Mouse (Mus musculus): ENCODE results near the gene Mtx3. TPM values are rescaled to one million over a fixed set of nuclear protein-coding genes. Genes with fewer than 3 reads are reported as not detected.
"Not testable (repeated sequence)": the region's sequence is repeated elsewhere in the genome, so short reads cannot be mapped to it uniquely, and the experiment has no call there.

The Mtx3 gene
- total RNA-seq (2021), result 10 to 100 TPM; 30.2 to 34.4 TPM
- long read RNA-seq, experiment 1, partial matches to known transcripts, result 0 of 2 reads
- long read RNA-seq, experiment 1, other reads (novel, unspliced or antisense), result 2 of 2 reads
- long read RNA-seq, experiment 2, partial matches to known transcripts, result 5 of 5 reads
- long read RNA-seq, experiment 2, other reads (novel, unspliced or antisense), result 0 of 5 reads

DNA sequence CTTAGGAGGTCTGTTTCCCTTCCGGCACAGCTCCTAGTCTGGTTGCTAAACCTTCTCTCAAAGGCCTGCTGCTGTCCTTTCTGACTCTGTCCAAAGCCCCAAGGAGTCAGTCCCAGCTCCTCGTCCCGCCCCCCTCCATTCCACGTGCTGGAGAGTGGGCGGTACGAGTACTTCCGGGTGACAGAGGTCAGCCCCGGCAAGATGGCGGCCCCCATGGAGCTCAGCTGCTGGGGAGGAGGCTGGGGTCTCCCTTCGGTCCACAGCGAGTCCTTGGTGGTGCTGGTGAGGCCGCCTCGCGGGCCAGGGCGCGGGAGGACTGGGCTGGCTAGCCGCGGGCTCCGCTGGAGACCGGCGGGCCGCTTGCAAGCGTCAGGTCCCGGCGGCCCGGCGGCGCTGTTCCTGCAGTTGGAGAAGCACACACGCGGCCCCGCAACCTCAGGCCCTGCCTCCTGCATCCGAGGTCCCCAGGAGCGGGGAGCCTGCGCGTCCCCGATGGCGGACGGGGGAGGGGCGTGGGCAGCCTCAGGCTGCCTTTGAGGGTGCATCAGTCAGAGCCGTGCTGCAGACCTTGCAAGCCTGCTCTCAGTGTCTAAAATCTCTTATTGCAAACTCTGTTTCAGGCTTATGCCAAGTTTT lies at the start of gene Mtx3:
TSS of gene Mtx3 (plus strand) at position 175 of the 636 bp plus-strand sequence.
- peak within 1 kb of the TSS; percentile 92 for H3K27ac ChIP-seq
- peak; percentile 21; the same call in 1 of the 2 replicates for TF ChIP-seq CTCF (conservative IDR thresholded peaks at IDR 0.05)

GRCm38 (mm10) chr13:92798830-92799229 lies 45.7 kb upstream of the Mtx3 start:
- Histone ChIP-seq H3K4me3 (no peak overlapping the region), H3K27ac (no peak overlapping the region)
- DNase-seq (ENCODE audit: low spot score in 2 of 2), result no peak
- TF ChIP-seq CTCF (conservative IDR thresholded peaks at IDR 0.05), result no peak

More for the DNA sequence above, at the start of gene Mtx3:
- DNase-seq (ENCODE audit: low spot score in 2 of 2), result peak; percentile 77 to 83
- H3K4me3 ChIP-seq, result peak within 1 kb of the TSS; percentile 88

DNA sequence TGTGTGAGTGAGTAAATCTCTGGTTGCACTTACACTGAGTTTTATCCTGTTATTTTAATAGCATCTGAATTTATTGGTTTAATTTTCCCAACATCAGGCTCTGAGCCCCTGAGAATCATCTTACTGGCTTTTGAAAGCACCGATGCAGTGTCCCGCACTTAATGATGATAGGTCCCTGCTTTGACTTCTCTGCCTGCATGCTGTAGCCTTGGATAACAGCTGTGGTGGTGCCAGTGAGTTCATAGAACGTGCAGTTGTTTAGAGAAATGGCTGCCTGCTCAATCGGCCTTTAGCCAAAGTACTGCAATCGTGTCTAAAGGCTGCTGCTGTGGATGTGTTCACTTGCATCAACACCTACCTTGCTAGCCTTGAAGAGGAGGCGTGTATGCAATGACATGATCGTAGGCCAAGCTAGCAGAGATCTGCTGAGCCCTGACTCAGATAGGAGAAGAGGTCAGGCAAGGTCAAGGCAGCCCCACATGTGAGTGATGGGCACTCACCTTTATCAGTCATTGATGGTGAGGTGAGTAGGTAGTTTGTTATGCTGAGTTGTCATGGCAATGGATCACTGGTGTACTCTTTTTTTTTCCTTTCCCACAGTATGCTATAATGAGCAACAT lies 45.1 kb upstream of the Mtx3 start:
- no peak for DNase-seq (ENCODE audit: low spot score in 2 of 2)
- Histone ChIP-seq H3K27ac (no peak overlapping the region), H3K4me3 (no peak overlapping the region)
- no peak for TF ChIP-seq CTCF (conservative IDR thresholded peaks at IDR 0.05)

- DNase-seq (ENCODE audit: low spot score in 2 of 2), result no peak
- TF ChIP-seq CTCF (conservative IDR thresholded peaks at IDR 0.05), result no peak
- no peak overlapping the region for H3K27ac ChIP-seq
Observed at GRCm38 (mm10) chr13:92806785-92807184, 37.8 kb upstream of the Mtx3 start.

GRCm38 (mm10) chr13:92807849-92808248 lies 36.7 kb upstream of the Mtx3 start:
- no peak for TF ChIP-seq CTCF (conservative IDR thresholded peaks at IDR 0.05)
- no peak overlapping the region for H3K4me3 ChIP-seq
- no peak for DNase-seq (ENCODE audit: low spot score in 2 of 2)
- H3K27ac ChIP-seq, result no peak overlapping the region

More at GRCm38 (mm10) chr13:92806785-92807184, 37.8 kb upstream of the Mtx3 start:
- no peak overlapping the region for H3K4me3 ChIP-seq

DNA sequence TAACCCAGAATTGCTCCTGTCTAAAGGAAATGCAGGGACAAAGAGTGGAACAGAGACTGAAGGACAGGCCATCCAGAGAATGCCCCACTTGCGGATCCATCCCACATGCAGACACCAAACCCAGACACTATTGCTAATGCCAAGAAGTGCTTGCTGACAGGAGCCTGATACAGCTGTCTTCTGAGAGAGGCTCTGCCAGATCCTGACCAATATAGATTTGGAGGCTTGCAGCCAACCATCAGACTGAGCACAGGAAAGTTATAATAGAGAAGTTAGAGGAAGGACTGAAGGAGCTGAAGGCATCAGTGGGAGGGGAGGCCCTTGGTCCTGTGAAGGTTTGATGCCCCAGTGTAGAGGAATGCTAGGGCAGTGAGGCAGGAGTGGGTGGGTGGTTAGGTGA lies 34.0 kb upstream of the Mtx3 start:
- H3K27ac ChIP-seq; H3K4me3 ChIP-seq; DNase-seq (ENCODE audit: low spot score in 2 of 2): not testable (repeated sequence)

DNA sequence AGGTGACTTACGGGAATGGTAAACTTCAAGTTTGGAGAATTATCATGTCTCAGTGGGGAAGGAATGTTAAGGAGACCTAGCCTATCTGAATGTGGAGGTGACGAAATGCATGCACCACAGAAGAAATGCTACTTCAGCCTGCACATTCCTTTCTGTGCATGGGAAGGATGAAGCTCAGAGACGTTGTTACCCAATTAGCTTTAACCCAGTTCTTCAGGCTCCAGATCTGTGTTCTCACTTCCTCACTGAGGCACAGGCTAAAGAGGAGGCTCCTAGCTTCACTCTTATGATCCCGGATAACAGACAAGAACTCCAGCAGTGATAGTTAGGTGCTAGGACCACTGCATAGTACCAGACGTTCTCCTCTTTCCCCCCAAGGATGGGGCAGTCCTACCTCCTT lies 28.2 kb upstream of the Mtx3 start:
- H3K4me3 ChIP-seq, result no peak overlapping the region
- no peak for TF ChIP-seq CTCF (conservative IDR thresholded peaks at IDR 0.05)
- no peak overlapping the region for H3K27ac ChIP-seq
- DNase-seq (ENCODE audit: low spot score in 2 of 2), result no peak

- no peak overlapping the region for H3K27ac ChIP-seq
- TF ChIP-seq CTCF (conservative IDR thresholded peaks at IDR 0.05), result no peak
- DNase-seq (ENCODE audit: low spot score in 2 of 2), result no peak
- no peak overlapping the region for H3K4me3 ChIP-seq
Observed at GRCm38 (mm10) chr13:92817357-92817756, 27.2 kb upstream of the Mtx3 start.

DNA sequence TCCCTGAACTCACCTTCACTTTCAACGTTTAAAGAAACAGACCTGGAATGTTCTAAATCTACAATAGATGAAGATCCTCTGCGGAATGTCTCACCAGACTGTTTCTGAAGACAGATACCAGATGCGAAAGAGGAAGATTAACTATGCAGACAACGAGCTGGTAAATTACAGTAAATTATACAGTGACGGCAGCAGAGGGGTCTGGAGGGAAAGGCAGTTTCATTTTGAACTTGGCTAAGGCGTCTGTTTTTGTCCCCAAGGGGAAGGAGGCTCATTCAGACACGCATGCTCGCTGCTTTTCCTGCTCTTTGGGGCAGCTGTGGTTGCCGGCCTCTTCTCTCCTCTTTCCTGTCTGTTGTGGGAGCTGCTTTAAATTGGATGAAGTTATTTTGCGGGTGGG lies 15.7 kb upstream of the Mtx3 start:
- no peak overlapping the region for H3K4me3 ChIP-seq
- peak overlapping the region; percentile 46; the same call in 1 of the 2 replicates for H3K27ac ChIP-seq
- DNase-seq (ENCODE audit: low spot score in 2 of 2), result peak in 1 of 2 experiments; percentile 35
- TF ChIP-seq CTCF (conservative IDR thresholded peaks at IDR 0.05), result no peak

DNA sequence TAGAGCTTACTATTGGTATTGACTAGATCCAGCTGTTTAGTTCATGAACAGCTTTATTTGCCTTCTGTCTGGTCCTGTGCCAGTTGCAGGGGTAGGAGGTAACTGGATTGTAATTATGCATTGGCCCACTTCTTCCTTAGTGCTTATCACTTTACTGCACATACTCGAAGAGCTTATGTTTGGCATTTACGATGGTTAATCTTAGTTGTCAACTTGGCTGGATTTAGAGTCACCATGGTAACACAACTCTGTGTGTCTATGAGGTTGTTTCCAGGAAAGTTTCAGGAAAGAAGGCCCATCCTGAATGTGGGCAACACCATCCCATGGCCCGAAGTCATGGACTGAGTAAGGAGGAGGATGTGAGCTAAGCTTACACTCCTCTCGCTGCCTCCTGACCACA lies 11.4 kb upstream of the Mtx3 start:
- DNase-seq (ENCODE audit: low spot score in 2 of 2), result no peak
- Histone ChIP-seq H3K27ac (no peak overlapping the region), H3K4me3 (no peak overlapping the region)
- no peak for TF ChIP-seq CTCF (conservative IDR thresholded peaks at IDR 0.05)

DNA sequence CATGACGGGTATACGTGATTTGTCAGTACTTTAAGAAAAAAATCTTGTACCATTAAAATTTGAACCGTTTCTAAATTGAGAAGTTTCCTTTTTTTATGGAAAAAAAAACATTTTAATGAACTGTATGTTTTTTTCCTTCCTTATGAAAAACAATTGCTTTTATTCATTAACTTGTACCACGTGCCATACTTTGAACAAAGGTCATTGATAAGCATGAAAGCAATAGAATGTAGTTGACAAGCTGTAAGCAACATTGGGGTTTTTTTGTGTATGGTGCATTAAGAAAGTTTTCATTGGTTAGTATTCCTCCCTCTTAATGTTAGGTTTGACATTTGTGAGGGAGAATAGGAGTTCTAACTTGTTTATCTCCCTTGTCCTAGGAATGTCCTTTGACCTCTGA lies 1.9 kb downstream of the Mtx3 start:
- no peak for TF ChIP-seq CTCF (conservative IDR thresholded peaks at IDR 0.05)
- DNase-seq (ENCODE audit: low spot score in 2 of 2), result no peak
- Histone ChIP-seq H3K27ac (no peak overlapping the region), H3K4me3 (no peak overlapping the region)

DNA sequence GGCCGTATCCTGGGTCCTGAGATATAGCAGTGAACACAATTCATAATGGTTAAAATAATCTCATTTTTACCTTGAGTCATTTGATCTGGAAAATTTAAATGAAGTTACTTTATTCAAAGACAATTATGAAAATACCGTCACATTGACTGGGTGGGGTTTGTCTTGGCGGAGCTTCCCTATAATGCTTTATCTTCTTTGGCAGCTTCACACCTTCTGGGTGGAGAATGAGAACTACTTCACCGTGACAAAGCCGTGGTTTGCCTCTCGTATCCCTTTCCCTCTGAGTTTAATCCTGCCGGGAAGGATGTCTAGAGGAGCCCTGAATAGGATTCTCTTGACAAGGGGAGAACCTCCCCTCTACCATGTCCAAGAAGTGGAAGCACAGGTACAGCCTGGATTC lies 2.8 kb downstream of the Mtx3 start:
- TF ChIP-seq CTCF (conservative IDR thresholded peaks at IDR 0.05), result no peak
- DNase-seq (ENCODE audit: low spot score in 2 of 2), result no peak
- Histone ChIP-seq H3K27ac (no peak overlapping the region), H3K4me3 (no peak overlapping the region)

DNA sequence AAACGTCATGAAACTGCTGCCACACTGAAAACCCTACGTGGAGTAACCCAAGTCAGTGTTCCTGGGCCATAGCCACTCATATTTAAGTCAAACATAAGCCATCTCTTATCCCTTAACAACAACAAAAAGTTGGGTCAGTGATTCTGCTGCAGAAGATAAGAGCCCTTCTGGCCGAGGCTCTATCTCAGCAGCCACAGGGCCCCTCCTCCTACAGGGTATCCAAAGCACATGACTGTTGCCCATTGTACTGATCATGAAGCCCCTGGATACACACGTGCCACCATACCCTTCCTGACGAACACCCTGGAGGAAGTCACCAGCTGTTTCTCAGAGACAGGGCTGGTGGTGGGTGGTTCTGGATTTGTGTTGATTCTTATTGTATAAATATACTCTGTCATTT lies 3.4 kb downstream of the Mtx3 start:
- no peak for DNase-seq (ENCODE audit: low spot score in 2 of 2)
- Histone ChIP-seq H3K4me3 (no peak overlapping the region), H3K27ac (no peak overlapping the region)

GRCm38 (mm10) chr13:92855901-92856300 lies 11.3 kb downstream of the Mtx3 start:
- DNase-seq (ENCODE audit: low spot score in 2 of 2), result no peak
- Histone ChIP-seq H3K27ac (peak overlapping the region; percentile 83), H3K4me3 (no peak overlapping the region)
- peak; percentile 67 for TF ChIP-seq CTCF (conservative IDR thresholded peaks at IDR 0.05)

More for the DNA sequence above, 3.4 kb downstream of the Mtx3 start:
- no peak for TF ChIP-seq CTCF (conservative IDR thresholded peaks at IDR 0.05)

Measured in layer of hippocampus, adult 2 months (tissue).